Mouse (Mus musculus) cortical plate, adult 2 months (tissue): ENCODE results near the gene Tubb4a.

Experiments used
- CTCF ChIP-seq: fragments of 200-500 bp; IDR thresholded peaks from 2 replicates; pipeline ENCODE4 v1.5.1; 2011; ENCODE audit warnings: mild to moderate bottlenecking, control low read depth, low read length; ENCODE audit not compliant: insufficient read depth; ENCODE audit errors: extremely low read depth
- POLR2A ChIP-seq: fragments of 200-500 bp; IDR thresholded peaks from 2 replicates; pipeline ENCODE4 v1.6.1; 2011; ENCODE audit warnings: mild to moderate bottlenecking, low read length, control low read depth; ENCODE audit not compliant: insufficient read depth; ENCODE audit errors: extremely low read depth

- TF ChIP-seq POLR2A (no peak), CTCF (no peak)
Measured at GRCm38 (mm10) chr17:57112768-57113474, 25.3 kb upstream of the Tubb4a start.
